Mouse (Mus musculus) intestine, embryonic 14.5 days (tissue): ENCODE results near the gene Eid2b. TPM values are rescaled to one million over a fixed set of nuclear protein-coding genes. Genes with fewer than 3 reads are reported as not detected.

ENCODE experiments used
- ATAC-seq: fragments of 200-750 bp; cut with Nextera tagmentation; replicated peaks from 2 replicates; pipeline ENCODE4 v1.8.0; 2017; ENCODE audit warnings: low read depth, moderate number of reproducible peaks, moderate TSS enrichment, moderate library complexity; ENCODE audit not compliant: low FRiP score, low TSS enrichment
- DNase-seq: peaks from one replicate; pipeline ENCODE4 v3.0.0-alpha.2; 2018; ENCODE audit warnings: low spot score
- H3K27ac ChIP-seq: fragments of 300-500 bp; sonication (generic); 2 replicates; pipeline ENCODE4 v1.5.1; 2014; ENCODE audit warnings: low read depth, mild to moderate bottlenecking, control low read depth
- H3K27me3 ChIP-seq: fragments of 300-500 bp; sonication (generic); replicated peaks from 2 replicates; pipeline ENCODE4 v1.6.1; 2014; ENCODE audit warnings: low read length, control low read depth; ENCODE audit not compliant: control insufficient read depth, insufficient read depth
- H3K36me3 ChIP-seq: fragments of 300-500 bp; sonication (generic); 2 replicates; pipeline ENCODE4 v1.6.1; 2014; ENCODE audit warnings: low read length, control low read depth; ENCODE audit not compliant: control insufficient read depth, insufficient read depth
- H3K4me1 ChIP-seq: fragments of 300-500 bp; sonication (generic); replicated peaks from 2 replicates; pipeline ENCODE4 v1.6.1; 2014; ENCODE audit warnings: low read length, control low read depth, mixed read lengths; ENCODE audit not compliant: control insufficient read depth, insufficient read depth
- H3K4me2 ChIP-seq: fragments of 300-500 bp; sonication (generic); 2 replicates; pipeline ENCODE4 v1.6.1; 2014; ENCODE audit warnings: low read length
- H3K4me3 ChIP-seq: fragments of 300-500 bp; sonication (generic); 2 replicates; pipeline ENCODE4 v1.5.1; 2014; ENCODE audit warnings: low read depth, low read length, control low read depth, mixed read lengths
- H3K9ac ChIP-seq: fragments of 300-500 bp; sonication (generic); 2 replicates; pipeline ENCODE4 v1.6.1; 2014; ENCODE audit warnings: mild to moderate bottlenecking, low read length
- H3K9me3 ChIP-seq: fragments of 300-500 bp; sonication (generic); 2 replicates; pipeline ENCODE4 v1.6.1; 2016; ENCODE audit warnings: low read length, control low read depth; ENCODE audit not compliant: control insufficient read depth
- WGBS: fragments of 180-500 bp; shearing (Covaris S2); extraction: QIAGEN DNeasy Blood & Tissue Kit; methylation state at CpG from one replicate; pipeline ENCODE4 v1.1.7; 2014; 5-methylcytosine and 5-hydroxymethylcytosine counted together
- polyA plus RNA-seq: library from polyadenylated mRNA; unstranded; fragments of >200 nt; fragmentation: Nextera tagmentation; extraction: Ambion mirVana; gene quantifications from 2 replicates; pipeline ENCODE4 v1.2.1, GENCODE M21; 2014

Gene Eid2b
- polyA plus RNA-seq, 1 experiment from 2014 or later = 9.4 TPM

DNA sequence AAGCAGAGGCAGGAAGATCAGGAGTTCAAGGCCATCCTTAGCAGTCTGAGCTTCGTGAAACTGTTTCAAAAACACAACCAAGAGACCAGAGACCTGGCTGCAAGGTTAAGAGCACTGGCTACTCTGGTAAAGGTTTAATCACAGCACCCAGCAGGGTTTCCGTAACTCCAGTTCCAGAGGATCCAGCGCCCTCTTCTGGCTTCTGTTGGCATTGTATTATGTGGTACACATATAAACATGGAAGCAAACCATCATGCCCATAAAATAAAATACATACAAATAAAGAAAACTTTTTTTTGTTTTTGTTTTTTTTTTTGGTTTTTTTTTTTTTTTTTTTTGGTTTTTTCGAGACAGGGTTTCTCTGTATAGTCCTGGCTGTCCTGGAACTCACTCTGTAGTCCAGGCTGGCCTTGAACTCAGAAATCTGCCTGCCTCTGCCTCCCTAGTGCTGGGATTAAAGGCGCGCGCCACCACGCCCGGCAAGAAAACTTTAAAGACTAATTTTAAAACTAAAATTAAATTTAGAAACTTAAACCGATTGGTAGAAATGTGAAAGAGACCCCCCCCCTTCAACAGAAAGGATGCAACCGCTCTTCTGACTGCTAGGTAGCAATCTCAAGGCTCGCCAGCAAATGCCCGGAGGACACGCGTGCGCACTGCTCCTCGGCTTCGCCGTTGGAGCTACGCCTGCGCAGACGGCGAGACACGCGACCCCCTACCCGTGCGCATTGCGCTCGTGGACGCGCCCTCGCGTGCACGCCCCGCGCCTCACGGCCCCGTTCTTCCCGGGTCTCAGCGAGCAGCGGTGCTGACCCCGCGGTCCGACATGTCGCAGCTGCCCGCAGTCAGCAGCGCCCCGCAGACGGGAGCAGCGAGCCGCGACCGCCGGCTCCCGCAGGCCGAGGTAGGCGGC, 10.2 kb upstream of the Eid2b start, which contains the start of gene Eid2:
TSS of gene Eid2 (plus strand) at position 753 of the 913 bp plus-strand sequence.
- Histone ChIP-seq H3K4me3 (peak within 1 kb of the TSS; percentile 76), H3K36me3 (peaks cover 12% of the 10 kb centered on the region), H3K4me2 (peak within 1 kb of the TSS; percentile 68), H3K9ac (peak within 1 kb of the TSS; percentile 93), H3K27ac (peak within 1 kb of the TSS; percentile 84), H3K27me3 (no peaks in the 10 kb centered on the region), H3K4me1 (peaks cover 10% of the 10 kb centered on the region), H3K9me3 (no peaks in the 10 kb centered on the region)
- peak; percentile 83 for ATAC-seq
- DNase-seq = peak; percentile 88
- 7% methylated on average over 57 of the region's 57 CpGs for WGBS

DNA sequence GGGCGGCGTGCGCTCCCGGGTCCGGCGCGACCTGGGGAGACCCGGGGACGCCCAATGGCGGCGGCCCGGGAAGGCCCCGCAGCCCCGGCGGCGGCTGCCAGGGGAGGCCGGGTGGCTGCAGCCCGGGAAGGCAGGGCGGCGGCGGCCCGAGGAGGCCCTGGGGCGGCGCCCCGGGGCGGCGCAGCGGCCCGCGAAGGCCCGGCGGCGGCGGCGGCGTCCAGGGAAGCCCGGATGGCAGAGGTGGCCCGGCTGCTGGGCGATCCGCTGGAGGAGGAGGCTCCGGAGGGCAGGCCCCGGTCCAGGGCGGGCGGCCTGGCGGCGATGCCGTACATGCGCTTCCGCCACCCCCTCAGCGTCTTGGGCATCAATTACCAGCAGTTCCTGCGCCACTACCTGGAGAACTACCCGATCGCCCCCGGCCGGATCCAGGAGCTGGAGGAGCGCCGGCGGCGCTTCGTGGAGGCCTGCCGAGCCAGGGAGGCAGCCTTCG, 9.5 kb upstream of the Eid2b start:
- Histone ChIP-seq H3K4me3 (peak overlapping the region; percentile 76), H3K27me3 (no peaks in the 10 kb centered on the region), H3K9ac (peak overlapping the region; percentile 93), H3K9me3 (no peaks in the 10 kb centered on the region), H3K27ac (peak overlapping the region; percentile 84), H3K36me3 (peaks cover 12% of the 10 kb centered on the region), H3K4me2 (peak overlapping the region; percentile 68), H3K4me1 (peaks cover 10% of the 10 kb centered on the region)
- WGBS = under 1% methylated on average over 49 of the region's 62 CpGs
- ATAC-seq (peak; percentile 65), DNase-seq (peak; percentile 85)

DNA sequence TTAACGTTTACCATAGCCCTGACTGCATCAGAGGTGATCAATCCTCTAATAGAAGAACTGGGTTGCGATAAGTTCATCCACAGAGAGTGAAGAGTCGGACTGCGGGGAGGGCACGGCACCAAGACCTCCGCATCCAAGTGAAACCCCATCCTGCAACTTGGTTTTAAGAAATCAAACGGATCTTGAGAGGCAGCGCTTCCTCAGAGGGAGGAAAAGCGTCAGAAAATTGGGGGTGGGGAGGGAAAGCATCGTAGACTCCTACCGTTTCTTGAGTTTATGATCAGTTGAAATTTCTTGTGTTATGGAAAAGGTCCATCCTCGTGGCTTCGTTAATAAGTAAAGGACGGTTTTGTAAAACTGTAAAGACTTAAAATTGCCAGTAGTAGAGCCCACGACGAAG, 9.0 kb upstream of the Eid2b start:
- peaks cover 12% of the 10 kb centered on the region for H3K36me3 ChIP-seq

DNA sequence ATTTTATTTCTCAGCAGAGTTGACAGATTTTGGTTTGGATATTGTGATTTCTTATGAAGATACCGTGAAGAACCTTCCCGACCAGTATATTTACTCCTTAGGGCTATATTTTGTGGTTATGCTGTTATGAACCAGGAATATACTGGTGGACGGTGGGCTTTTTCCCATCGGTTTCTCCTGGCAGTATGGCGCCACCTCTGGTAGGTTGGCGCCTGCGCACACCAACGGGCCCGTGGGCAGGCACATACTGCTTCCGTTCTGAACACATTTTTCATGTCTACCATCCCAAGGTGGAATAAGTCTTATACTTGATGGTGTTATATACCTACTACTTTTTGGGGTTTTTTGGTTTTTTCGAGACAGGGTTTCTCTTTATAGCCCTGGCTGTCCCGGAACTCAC, 8.2 kb upstream of the Eid2b start:
- ATAC-seq = no peak
- WGBS = 95% methylated on average over 12 of the region's 12 CpGs

More for the DNA sequence above, 9.0 kb upstream of the Eid2b start:
- Histone ChIP-seq H3K4me2 (peak overlapping the region; percentile 68), H3K4me3 (peak overlapping the region; percentile 76), H3K4me1 (peaks cover 10% of the 10 kb centered on the region), H3K9ac (peak overlapping the region; percentile 93), H3K9me3 (no peaks in the 10 kb centered on the region), H3K27ac (peak overlapping the region; percentile 84), H3K27me3 (no peaks in the 10 kb centered on the region)
- DNase-seq (no peak), ATAC-seq (no peak)
- 22% methylated on average over 16 of the region's 16 CpGs for WGBS

DNA sequence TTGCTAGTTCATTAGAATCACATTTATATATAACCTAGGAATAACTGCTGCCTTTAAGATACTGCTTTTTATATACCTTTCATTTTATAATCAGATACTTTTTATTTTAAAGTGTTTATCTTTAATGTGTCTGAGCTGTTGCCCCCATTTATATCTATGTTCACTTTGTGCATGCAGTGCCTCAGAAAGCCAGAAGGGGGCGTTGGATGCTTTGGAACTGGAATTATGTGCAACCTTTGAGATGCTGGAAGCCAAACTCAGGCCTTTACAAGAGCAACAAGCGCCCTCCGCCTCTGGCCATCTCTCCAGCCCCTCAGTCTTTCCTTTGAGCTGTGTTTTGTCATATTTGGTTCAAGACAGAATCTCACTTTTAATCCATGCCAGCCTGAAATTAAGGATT, 5.8 kb upstream of the Eid2b start:
- H3K36me3 ChIP-seq = peaks cover 12% of the 10 kb centered on the region
- ATAC-seq (no peak), DNase-seq (no peak)
- 72% methylated on average over 3 of the region's 3 CpGs for WGBS
- H3K4me3 ChIP-seq = no peak overlapping the region
- H3K9me3 ChIP-seq = no peaks in the 10 kb centered on the region
- no peak overlapping the region for H3K4me2 ChIP-seq
- H3K4me1 ChIP-seq = peaks cover 10% of the 10 kb centered on the region
- H3K27ac ChIP-seq = no peak overlapping the region
- no peak overlapping the region for H3K9ac ChIP-seq
- no peaks in the 10 kb centered on the region for H3K27me3 ChIP-seq

More for the DNA sequence above, 8.2 kb upstream of the Eid2b start:
- Histone ChIP-seq H3K36me3 (peaks cover 12% of the 10 kb centered on the region), H3K27ac (no peak overlapping the region), H3K9me3 (no peaks in the 10 kb centered on the region), H3K4me2 (peak overlapping the region; percentile 68; the same call in 1 of the 2 replicates), H3K27me3 (no peaks in the 10 kb centered on the region), H3K4me3 (no peak overlapping the region), H3K4me1 (peaks cover 10% of the 10 kb centered on the region), H3K9ac (no peak overlapping the region)
- DNase-seq = no peak

DNA sequence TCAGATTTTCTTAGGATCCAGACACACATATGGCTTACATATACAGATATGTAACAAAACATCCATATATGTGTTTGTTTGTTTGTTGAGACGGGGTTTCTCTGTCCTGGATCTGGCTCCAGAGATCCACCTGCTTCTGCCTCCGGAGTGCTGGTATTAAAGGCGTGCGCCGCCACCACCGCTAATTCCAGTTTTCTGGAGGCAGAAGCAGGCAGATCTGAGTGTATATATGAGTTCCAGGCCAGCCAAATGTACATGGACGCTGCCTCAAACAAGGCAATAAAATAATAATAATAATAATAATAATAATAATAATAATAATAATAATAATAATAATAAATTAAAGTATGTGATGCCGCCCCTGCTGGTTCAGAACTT, 313 bp upstream of the Eid2b start:
- Histone ChIP-seq H3K9ac (no peak overlapping the region), H3K4me2 (no peak overlapping the region; the same call in 1 of the 2 replicates), H3K4me3 (no peak overlapping the region; the same call in 1 of the 2 replicates), H3K9me3 (no peaks in the 10 kb centered on the region), H3K27ac (no peak overlapping the region), H3K27me3 (no peaks in the 10 kb centered on the region), H3K36me3 (peaks cover 2% of the 10 kb centered on the region), H3K4me1 (peaks cover 5% of the 10 kb centered on the region)
- WGBS = 57% methylated on average over 8 of the region's 8 CpGs
- no peak for ATAC-seq
- no peak for DNase-seq

DNA sequence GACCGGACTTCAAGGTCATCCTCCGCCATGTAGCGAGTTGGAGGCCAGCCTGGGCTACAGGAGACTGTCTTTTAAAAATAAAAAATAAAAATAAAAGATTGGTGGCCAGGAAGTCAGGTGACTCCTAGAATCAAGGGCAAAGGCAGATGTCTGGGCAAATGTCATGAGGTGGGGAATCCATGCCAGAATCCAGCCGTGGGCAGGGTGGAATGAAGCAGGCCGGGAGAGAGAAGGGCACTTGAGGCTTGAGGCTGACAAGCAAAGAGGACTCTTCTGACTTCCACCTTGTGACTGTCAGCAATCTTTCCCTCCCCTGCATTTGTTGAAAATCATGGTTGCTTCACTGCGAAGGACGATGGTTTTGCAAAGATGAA, 727 bp downstream of the Eid2b start:
- WGBS = 84% methylated on average over 7 of the region's 7 CpGs
- no peak for DNase-seq
- Histone ChIP-seq H3K27ac (no peak overlapping the region; the same call in 1 of the 2 replicates), H3K27me3 (no peaks in the 10 kb centered on the region), H3K4me3 (peak overlapping the region; percentile 43), H3K9me3 (no peaks in the 10 kb centered on the region), H3K4me2 (peak overlapping the region; percentile 80), H3K36me3 (no peaks in the 10 kb centered on the region), H3K9ac (peak overlapping the region; percentile 66), H3K4me1 (peaks cover 5% of the 10 kb centered on the region)
- no peak for ATAC-seq

DNA sequence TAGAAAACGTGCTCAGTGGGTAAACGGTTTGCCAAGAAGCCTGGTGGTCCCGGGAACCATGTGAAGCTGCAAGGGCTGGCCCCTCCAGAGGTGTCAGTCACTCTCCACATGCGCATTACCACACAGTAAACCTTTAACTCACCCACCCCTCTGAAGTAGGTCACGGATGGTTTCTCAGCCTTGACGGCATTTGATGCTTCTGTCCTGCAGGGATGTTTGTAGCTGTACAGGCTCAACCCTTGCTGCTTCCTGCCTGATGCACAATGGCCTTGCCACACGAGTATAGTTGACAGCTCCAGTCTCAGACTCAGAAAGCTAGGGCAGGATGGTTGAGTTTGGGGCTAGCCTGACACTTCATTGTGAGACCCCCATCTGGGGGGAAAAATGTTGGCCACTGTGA, 3.1 kb downstream of the Eid2b start:
- no peak overlapping the region for H3K4me2 ChIP-seq
- DNase-seq (no peak), ATAC-seq (no peak)
- H3K4me1 ChIP-seq = peaks cover 5% of the 10 kb centered on the region
- 81% methylated on average over 7 of the region's 7 CpGs for WGBS
- H3K4me3 ChIP-seq = no peak overlapping the region
- no peak overlapping the region for H3K9ac ChIP-seq
- H3K9me3 ChIP-seq = no peaks in the 10 kb centered on the region
- H3K36me3 ChIP-seq = no peaks in the 10 kb centered on the region
- H3K27me3 ChIP-seq = no peaks in the 10 kb centered on the region
- H3K27ac ChIP-seq = no peak overlapping the region
